8 mouse cellular contexts compared by ENCODE assay signal in genomic region chr10:81604019-81604967, GRCm38 (mm10). TPM values are rescaled to one million over a fixed set of nuclear protein-coding genes. Genes with fewer than 3 reads are reported as not detected.
DNase-seq lines count a peak whose midpoint lies in the region; ATAC-seq and TF ChIP-seq lines count a peak whose summit lies in the region.

No protein-coding gene starts in this region.

- 77% methylated on average over 12 of the region's 12 CpGs for WGBS in heart, embryonic 10.5 days
- WGBS in forebrain, embryonic 15.5 days: 84% methylated on average over 12 of the region's 12 CpGs
- 54% methylated on average over 12 of the region's 12 CpGs for WGBS in liver, embryonic 16.5 days (ENCODE audit: insufficient replicate concordance)

- H3K9ac ChIP-seq in forebrain, embryonic 15.5 days (replicated peaks): no peak overlapping the region
- peak overlapping the region; percentile 28; the same call in 1 of the 2 replicates for H3K9ac ChIP-seq in liver, embryonic 16.5 days (ENCODE audit: low read depth, low read length)

- H3K27me3 ChIP-seq in heart, embryonic 10.5 days (ENCODE audit: insufficient read depth, poor library complexity, severe bottlenecking): no peaks in the 10 kb centered on the region
- H3K27me3 ChIP-seq in E14TG2a.4 (ENCODE audit: insufficient read depth, low read length): peaks cover 6% of the 10 kb centered on the region; the same call in 1 of the 2 replicates
- peaks cover 5% of the 10 kb centered on the region; the same call in 1 of the 2 replicates for H3K27me3 ChIP-seq in forebrain, embryonic 15.5 days
- no peaks in the 10 kb centered on the region for H3K27me3 ChIP-seq in liver, embryonic 16.5 days (ENCODE audit: control insufficient read depth, insufficient read depth, low read depth, low read length)

- no peak for DNase-seq in heart, embryonic 10.5 days (ENCODE audit: low spot score)
- DNase-seq in heart, adult 18-20 months: no peak
- no peak for DNase-seq in adrenal gland, postnatal 36 days
- DNase-seq in embryo, embryonic 9.5 days (ENCODE audit: extremely low spot score): no peak

- H3K4me3 ChIP-seq in heart, embryonic 10.5 days: peak overlapping the region; percentile 69; the same call in 1 of the 2 replicates
- H3K4me3 ChIP-seq in E14TG2a.4 (replicated peaks; ENCODE audit: low read length): peak overlapping the region; percentile 83
- peak overlapping the region; percentile 54; the same call in 1 of the 2 replicates for H3K4me3 ChIP-seq in forebrain, embryonic 15.5 days
- peak overlapping the region; percentile 78 for H3K4me3 ChIP-seq in liver, embryonic 16.5 days (ENCODE audit: low read depth, low read length)

- ATAC-seq in forebrain, embryonic 15.5 days (replicated peaks): no peak
- no peak for ATAC-seq in liver, embryonic 16.5 days (ENCODE audit: low read depth)
- ATAC-seq in erythroid progenitor cell, adult 5-6 weeks (replicated peaks; ENCODE audit: low FRiP score, poor library complexity, severe bottlenecking): no peak

- peaks cover 39% of the 10 kb centered on the region for H3K4me1 ChIP-seq in heart, embryonic 10.5 days
- peaks cover 58% of the 10 kb centered on the region for H3K4me1 ChIP-seq in E14TG2a.4 (replicated peaks; ENCODE audit: low read depth, low read length)
- peaks cover 38% of the 10 kb centered on the region for H3K4me1 ChIP-seq in forebrain, embryonic 15.5 days
- peaks cover 50% of the 10 kb centered on the region for H3K4me1 ChIP-seq in liver, embryonic 16.5 days (ENCODE audit: control insufficient read depth, low read depth, low read length)

- H3K4me2 ChIP-seq in forebrain, embryonic 15.5 days (replicated peaks): peak overlapping the region; percentile 93; the same call in 1 of the 2 replicates
- peak overlapping the region; percentile 86 for H3K4me2 ChIP-seq in liver, embryonic 16.5 days (ENCODE audit: low read depth, low read length)

- peak overlapping the region; percentile 80 for H3K27ac ChIP-seq in heart, embryonic 10.5 days
- H3K27ac ChIP-seq in forebrain, embryonic 15.5 days (replicated peaks): peak overlapping the region; percentile 93
- H3K27ac ChIP-seq in liver, embryonic 16.5 days (ENCODE audit: low read length): no peak overlapping the region

- peaks cover 16% of the 10 kb centered on the region; the same call in 1 of the 2 replicates for H3K36me3 ChIP-seq in heart, embryonic 10.5 days
- H3K36me3 ChIP-seq in E14TG2a.4 (ENCODE audit: insufficient read depth, low read length): peaks cover 19% of the 10 kb centered on the region
- no peaks in the 10 kb centered on the region for H3K36me3 ChIP-seq in forebrain, embryonic 15.5 days
- H3K36me3 ChIP-seq in liver, embryonic 16.5 days (ENCODE audit: control insufficient read depth, insufficient read depth): no peaks in the 10 kb centered on the region

- TF ChIP-seq CTCF in E14TG2a.4 (conservative IDR thresholded peaks at IDR 0.05; ENCODE audit: low read length): no peak

- H3K9me3 ChIP-seq in heart, embryonic 10.5 days: no peaks in the 10 kb centered on the region
- peaks cover 15% of the 10 kb centered on the region for H3K9me3 ChIP-seq in E14TG2a.4 (ENCODE audit: low read length)
- no peaks in the 10 kb centered on the region for H3K9me3 ChIP-seq in forebrain, embryonic 15.5 days
- H3K9me3 ChIP-seq in liver, embryonic 16.5 days (replicated peaks; ENCODE audit: control insufficient read depth, low read length): no peaks in the 10 kb centered on the region

RNA-seq across cellular contexts. Expression of gene BC025920, which starts 1.8 kb away (rescaled TPM):
- 0.95 and 1.4 TPM in 2 replicates for polyA plus RNA-seq in heart, embryonic 10.5 days (2016; fragmentation: Nextera tagmentation; extraction: Ambion mirVana)
- total RNA-seq in heart, adult 18-20 months (2021): 1 to 10 TPM; 2.6 TPM
- polyA plus RNA-seq in forebrain, embryonic 15.5 days (2015; fragmentation: Nextera tagmentation; extraction: Ambion mirVana): 3.0 and 3.1 TPM in 2 replicates
- 0.35 and 0.36 TPM in 2 replicates for polyA plus RNA-seq in liver, embryonic 16.5 days (2015; fragmentation: Nextera tagmentation; extraction: Ambion mirVana)
- total RNA-seq in adrenal gland, postnatal 36 days (2021): 1 to 10 TPM in 1 of 2 experiments, under 1 TPM in 1; 0.70 to 1.1 TPM
- 2.2 TPM in 1 of 2 replicates, not detected in the other for total RNA-seq in erythroid progenitor cell, adult 5-6 weeks (2015; ENCODE audit: low replicate concordance)
- total RNA-seq in erythroid progenitor cell, adult 5-6 weeks (2017; ENCODE audit: low replicate concordance): 1.7 and 2.4 TPM in 2 replicates

RNA-seq across cellular contexts. Expression of gene Tle6, which starts 3.4 kb away (rescaled TPM):
- polyA plus RNA-seq in heart, embryonic 10.5 days (2016; fragmentation: Nextera tagmentation; extraction: Ambion mirVana): 29.0 and 33.9 TPM in 2 replicates
- 10 to 100 TPM in 1 of 2 experiments, 1 to 10 TPM in 1; 7.9 to 11.1 TPM for total RNA-seq in heart, adult 18-20 months (2021)
- polyA plus RNA-seq in forebrain, embryonic 15.5 days (2015; fragmentation: Nextera tagmentation; extraction: Ambion mirVana): 3.0 and 4.2 TPM in 2 replicates
- polyA plus RNA-seq in liver, embryonic 16.5 days (2015; fragmentation: Nextera tagmentation; extraction: Ambion mirVana): 3.5 and 4.5 TPM in 2 replicates
- total RNA-seq in adrenal gland, postnatal 36 days (2021): 10 to 100 TPM; 19.2 to 38.3 TPM
- total RNA-seq in erythroid progenitor cell, adult 5-6 weeks (2015; ENCODE audit: low replicate concordance): not detected in 2 replicates
- 4.1 TPM in 1 of 2 replicates, not detected in the other for total RNA-seq in erythroid progenitor cell, adult 5-6 weeks (2017; ENCODE audit: low replicate concordance)

RNA-seq across cellular contexts. Expression of gene Sirt6, which starts 23.3 kb away (rescaled TPM):
- 28.5 and 30.7 TPM in 2 replicates for polyA plus RNA-seq in heart, embryonic 10.5 days (2016; fragmentation: Nextera tagmentation; extraction: Ambion mirVana)
- 1 to 10 TPM; 5.6 to 6.3 TPM for total RNA-seq in heart, adult 18-20 months (2021)
- 56.5 and 56.7 TPM in 2 replicates for polyA plus RNA-seq in forebrain, embryonic 15.5 days (2015; fragmentation: Nextera tagmentation; extraction: Ambion mirVana)
- 6.9 and 8.1 TPM in 2 replicates for polyA plus RNA-seq in liver, embryonic 16.5 days (2015; fragmentation: Nextera tagmentation; extraction: Ambion mirVana)
- 10 to 100 TPM; 17.6 to 20.8 TPM for total RNA-seq in adrenal gland, postnatal 36 days (2021)
- 5.4 and 7.2 TPM in 2 replicates for total RNA-seq in erythroid progenitor cell, adult 5-6 weeks (2015; ENCODE audit: low replicate concordance)
- 0.23 and 1.3 TPM in 2 replicates for total RNA-seq in erythroid progenitor cell, adult 5-6 weeks (2017; ENCODE audit: low replicate concordance)

RNA-seq across cellular contexts. Expression of gene Ankrd24, which starts 24.0 kb away (rescaled TPM):
- 9.6 and 12.8 TPM in 2 replicates for polyA plus RNA-seq in heart, embryonic 10.5 days (2016; fragmentation: Nextera tagmentation; extraction: Ambion mirVana)
- 10 to 100 TPM in 1 of 2 experiments, 1 to 10 TPM in 1; 7.5 to 10.3 TPM for total RNA-seq in heart, adult 18-20 months (2021)
- 11.5 and 12.6 TPM in 2 replicates for polyA plus RNA-seq in forebrain, embryonic 15.5 days (2015; fragmentation: Nextera tagmentation; extraction: Ambion mirVana)
- polyA plus RNA-seq in liver, embryonic 16.5 days (2015; fragmentation: Nextera tagmentation; extraction: Ambion mirVana): 2.1 and 2.4 TPM in 2 replicates
- total RNA-seq in adrenal gland, postnatal 36 days (2021): 10 to 100 TPM; 19.2 to 19.7 TPM
- total RNA-seq in erythroid progenitor cell, adult 5-6 weeks (2015; ENCODE audit: low replicate concordance): not detected in 2 replicates
- not detected in 2 replicates for total RNA-seq in erythroid progenitor cell, adult 5-6 weeks (2017; ENCODE audit: low replicate concordance)

RNA-seq across cellular contexts. Expression of gene Tle2, which starts 29.9 kb away (rescaled TPM):
- polyA plus RNA-seq in heart, embryonic 10.5 days (2016; fragmentation: Nextera tagmentation; extraction: Ambion mirVana): 17.4 and 18.3 TPM in 2 replicates
- 1 to 10 TPM; 4.7 to 7.1 TPM for total RNA-seq in heart, adult 18-20 months (2021)
- 27.3 and 28.0 TPM in 2 replicates for polyA plus RNA-seq in forebrain, embryonic 15.5 days (2015; fragmentation: Nextera tagmentation; extraction: Ambion mirVana)
- polyA plus RNA-seq in liver, embryonic 16.5 days (2015; fragmentation: Nextera tagmentation; extraction: Ambion mirVana): 1.8 and 2.7 TPM in 2 replicates
- total RNA-seq in adrenal gland, postnatal 36 days (2021): 10 to 100 TPM; 30.1 to 65.0 TPM
- not detected in 2 replicates for total RNA-seq in erythroid progenitor cell, adult 5-6 weeks (2015; ENCODE audit: low replicate concordance)
- total RNA-seq in erythroid progenitor cell, adult 5-6 weeks (2017; ENCODE audit: low replicate concordance): not detected in 2 replicates
